Mouse (Mus musculus) gonadal fat pad, adult 2 months (tissue): ENCODE data around the gene Lag3. TPM values are rescaled to one million over a fixed set of nuclear protein-coding genes. Genes with fewer than 3 reads are reported as not detected.

ENCODE experiments used
- DNase-seq: peaks from one replicate; pipeline ENCODE4 v3.0.0-alpha.2; 2012; ENCODE audit warnings: low read depth
- polyA plus RNA-seq: library from polyadenylated mRNA; depleted of rRNA; stranded (reverse); fragments of >200 nt; gene quantifications from 2 replicates; pipeline ENCODE4 v1.2.3, GENCODE M21; 2012

Lag3 gene
- polyA plus RNA-seq, 1 experiment: 3.1 TPM

DNA sequence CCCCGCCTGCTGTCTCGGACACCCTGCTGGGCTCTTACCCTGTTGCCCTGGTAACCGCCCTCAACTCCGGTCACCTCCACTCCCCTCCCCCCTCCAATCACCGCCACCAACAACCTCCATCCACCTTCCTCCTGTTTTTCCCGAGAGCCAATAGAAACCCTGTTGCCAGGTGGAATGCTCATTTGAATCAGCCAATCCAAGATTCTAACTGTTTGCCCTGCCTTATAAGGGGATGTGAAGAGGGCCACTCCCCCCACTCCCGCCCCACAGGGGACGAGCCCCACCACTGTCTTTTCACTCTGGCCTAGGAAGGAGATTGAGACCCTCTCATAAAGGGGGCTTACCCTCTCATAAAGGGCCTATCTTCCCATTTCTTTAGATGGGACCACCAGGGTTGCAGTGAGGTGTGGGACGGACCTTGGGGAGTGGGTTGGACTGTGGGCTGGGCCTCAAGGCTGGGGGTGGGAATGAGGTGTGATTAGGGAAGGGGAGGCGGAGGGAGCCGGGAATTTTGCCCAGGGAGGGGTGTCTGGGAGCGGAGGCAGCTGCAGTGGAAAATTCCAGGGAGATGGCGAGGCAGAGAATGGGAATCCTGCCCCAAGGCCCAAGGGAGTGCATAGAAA is 8.3 kb upstream of the Lag3 start, which contains the start of gene Ptms:
TSS of gene Ptms (minus strand) at position 409 of the 623 bp plus-strand sequence.
- no peak for DNase-seq

DNA sequence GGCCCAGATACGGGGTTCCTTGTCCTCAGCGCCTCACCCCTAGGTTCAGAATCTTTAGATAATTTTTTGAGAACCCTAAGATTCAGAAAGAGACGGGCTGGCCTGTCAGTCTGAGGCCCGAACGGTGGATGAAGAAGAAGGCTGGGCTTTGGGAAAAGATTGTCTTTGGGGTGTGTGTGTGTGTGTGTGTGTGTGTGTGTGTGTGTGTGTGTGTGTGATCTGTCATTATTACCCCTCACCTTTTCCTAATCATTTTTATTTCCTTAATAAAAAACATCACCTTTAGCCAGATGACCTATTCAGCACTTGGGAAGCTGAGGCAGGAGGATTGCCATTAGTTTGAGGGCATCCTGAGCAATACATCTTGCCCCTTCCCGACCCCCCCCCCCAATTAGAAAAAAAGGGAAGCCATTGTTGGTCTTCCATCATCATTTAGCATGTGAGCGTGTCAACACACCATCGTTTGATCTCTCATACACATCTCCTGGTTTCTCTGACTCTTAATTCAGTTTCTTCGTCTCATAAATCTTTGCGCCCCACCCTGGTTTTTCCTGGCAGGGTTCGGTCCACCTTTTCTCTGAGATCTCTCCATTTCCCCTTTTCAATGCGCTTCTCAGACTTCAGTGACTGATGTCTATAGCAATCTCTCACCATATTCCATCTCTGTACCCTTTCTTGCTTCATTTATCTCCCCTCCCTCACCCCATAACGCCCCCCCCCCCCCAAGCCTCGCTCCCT is 7.6 kb upstream of the Lag3 start:
- DNase-seq: no peak

DNA sequence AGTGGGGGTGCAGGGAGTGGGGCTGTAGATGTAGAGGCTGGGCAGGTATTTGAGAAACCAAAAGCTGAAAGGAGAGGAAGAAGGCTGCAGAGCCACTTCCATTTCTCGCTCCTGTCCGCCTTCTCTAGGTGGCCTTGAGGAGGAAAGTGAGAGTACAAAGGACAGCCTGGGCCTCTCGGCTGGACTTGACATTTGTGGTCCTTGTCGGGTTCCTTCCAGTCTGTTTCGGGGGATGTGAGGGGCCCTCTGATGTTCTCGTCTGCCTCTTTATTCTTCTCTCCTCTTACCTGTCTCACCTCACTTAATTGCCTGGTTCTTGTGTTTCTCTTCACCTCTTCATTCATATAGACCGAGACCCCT is 6.8 kb upstream of the Lag3 start:
- DNase-seq: no peak

DNA sequence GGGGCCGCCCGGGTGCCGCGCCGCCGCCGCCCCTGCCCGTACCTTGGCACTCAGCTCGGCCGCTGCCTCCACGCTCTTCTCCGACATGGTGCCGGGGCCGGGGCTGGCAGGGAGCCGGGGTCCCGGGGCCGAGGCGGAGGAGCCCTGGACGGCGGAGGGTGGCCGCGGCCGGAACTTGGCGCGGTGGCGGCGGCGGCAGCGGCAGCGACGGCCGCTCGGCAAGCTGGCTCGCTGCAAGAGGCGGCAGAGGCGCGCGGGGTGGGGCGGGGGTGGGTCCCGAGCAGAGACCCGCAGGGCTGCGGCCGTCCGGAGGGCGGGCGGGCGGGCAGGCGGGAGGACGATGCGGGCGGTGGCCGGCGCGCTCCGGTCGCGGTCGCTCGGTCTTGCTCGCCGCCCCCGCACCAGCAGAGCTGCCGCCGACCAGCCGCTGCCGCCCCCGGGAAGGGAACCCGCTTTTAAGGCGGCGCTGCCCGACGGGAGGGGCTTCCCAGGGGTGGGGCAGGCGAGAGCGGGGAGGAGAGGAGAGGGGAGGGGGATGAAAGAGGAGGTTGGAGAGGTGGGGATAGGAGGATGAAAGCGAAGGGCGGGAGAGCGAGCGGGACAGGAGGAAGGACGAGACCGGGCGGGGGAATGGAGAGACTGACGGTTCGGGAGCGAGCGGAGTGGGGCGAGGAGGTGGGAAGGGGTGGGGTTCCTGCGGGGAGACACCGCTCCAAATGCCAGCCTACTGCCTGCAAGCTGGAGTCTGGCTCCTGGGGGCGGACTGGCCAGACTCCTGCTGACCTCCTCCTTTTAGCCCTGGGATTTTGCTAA is 6.2 kb upstream of the Lag3 start:
- DNase-seq: no peak

DNA sequence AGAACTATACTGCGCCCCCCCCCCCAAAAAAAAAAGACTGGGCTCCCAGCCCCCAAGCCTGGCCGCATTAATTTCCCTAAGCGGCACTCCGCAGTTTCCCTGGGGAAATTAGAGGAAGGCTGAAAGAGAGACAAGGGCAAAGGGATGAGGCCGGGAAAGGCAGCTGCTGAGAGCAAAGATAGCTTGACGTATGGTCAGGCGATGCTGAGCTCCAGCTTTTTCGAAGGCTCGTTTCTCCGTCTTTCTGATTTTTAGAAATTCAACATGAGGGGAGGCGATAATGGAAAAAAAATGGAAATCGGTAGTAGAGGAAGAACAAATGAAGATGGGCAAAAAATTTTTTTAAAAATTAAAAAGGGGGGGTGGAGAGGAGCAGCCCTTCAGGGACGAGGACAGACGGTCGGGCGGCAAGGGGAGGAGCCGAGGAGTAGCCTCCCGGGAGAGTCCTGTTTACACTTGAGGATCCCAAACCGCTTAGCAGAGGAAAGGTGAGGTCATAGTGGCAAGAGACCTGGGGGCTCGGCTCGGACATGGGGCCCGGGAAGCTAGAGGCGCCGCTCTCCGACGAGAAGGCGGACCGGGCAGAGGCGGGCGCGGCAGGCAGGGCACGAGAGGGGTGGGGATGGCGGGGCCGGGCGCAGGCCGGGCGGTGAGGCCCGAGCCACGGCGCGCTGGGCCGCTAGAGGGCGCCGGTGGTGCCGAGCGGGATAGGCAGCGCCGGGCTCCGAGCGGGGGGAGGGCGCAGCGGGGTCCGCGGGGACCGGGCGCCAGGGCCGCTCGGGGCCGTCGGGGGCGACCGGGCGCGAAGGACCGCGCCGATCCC is 5.4 kb upstream of the Lag3 start:
- no peak for DNase-seq

DNA sequence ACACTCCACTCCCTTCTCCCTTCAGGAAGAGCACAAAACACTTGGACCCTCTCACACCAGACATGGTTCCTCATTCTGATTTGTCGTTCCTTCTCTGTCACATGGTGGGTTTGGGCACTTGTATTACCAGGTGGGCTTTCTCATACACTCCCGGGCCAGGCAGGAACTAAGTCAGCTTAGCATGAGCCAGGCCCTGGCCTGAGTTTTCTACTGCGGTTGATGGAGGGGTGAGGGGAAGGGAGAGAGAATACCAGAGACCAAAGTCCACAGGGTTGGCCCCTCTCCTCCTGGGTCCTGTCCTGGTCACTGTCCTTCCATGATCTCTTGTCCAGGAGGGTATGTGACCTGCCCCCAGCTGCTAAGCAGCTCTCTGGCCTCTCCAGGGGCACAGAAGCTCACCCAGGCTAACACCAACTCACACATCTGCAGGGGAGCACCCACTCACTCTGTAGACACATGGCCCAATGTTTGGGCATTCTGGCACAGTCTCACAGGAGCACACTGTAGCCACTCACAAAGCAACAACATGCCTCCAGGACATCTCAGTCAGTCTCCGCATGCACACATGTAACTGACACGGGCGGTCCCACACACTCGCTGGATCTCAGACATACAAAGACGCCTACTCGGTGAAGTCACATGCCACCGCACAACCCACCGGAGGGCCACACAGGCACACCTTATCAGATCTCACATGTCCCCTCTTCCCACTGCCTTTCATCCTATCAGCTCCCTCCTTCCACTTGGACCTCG is 4.6 kb upstream of the Lag3 start:
- DNase-seq: no peak

DNA sequence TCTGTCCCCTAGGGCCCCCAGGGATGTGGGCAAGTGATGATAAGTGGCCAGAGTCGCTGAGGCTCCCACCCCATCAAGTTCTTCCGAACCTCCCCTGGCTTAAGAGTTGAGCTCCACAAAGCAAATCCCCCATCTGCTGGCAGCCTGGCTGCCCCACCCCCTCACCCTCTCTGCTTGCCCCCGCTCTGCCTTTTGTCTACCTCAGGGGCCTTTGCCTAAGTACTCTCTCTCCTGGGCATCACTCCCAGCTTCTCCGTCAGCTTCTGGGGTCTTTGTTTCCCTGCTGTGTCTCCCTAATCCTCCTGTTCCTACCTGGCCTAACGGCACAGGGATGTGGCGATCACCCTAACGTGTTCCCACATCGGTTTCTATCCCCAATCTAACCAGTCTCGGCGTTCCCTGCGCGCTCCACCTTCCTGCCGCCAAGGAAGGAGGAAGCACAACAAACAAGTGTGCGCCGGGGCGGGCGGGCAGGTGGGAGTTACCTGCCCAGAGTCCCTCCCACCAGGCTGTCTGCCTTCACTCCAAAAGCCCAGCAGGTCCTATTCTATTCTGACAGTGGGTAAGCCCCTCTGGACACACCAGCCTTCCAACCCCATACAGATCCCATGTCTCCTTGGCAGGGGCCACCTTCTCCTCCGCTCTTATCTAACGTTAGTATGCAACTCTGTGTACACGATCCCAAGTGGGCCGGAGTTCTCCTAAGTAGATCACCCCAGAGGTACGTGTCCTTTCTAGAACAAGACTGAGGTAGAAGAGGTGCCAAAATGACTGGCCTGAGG is 3.8 kb upstream of the Lag3 start:
- no peak for DNase-seq

DNA sequence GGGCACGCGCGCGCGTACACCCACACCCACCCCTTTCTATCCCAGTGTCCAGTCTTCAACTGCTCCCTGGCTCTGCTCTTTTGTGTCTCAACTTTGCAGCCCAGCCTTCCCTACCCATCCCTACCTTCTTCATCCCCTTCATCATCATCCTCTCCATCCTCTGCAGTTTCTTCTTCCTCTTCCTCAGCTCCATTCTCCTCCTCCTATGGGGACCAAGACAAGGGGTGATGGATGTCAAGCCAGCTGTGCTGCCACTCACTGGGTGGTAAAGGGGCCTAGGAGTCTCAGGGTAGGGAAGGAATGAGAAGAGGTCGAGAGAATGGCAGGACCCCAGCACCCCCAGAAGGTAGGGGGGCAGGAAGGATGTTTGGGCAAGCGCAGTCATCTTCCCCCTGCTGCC is 3.0 kb upstream of the Lag3 start:
- DNase-seq: no peak

DNA sequence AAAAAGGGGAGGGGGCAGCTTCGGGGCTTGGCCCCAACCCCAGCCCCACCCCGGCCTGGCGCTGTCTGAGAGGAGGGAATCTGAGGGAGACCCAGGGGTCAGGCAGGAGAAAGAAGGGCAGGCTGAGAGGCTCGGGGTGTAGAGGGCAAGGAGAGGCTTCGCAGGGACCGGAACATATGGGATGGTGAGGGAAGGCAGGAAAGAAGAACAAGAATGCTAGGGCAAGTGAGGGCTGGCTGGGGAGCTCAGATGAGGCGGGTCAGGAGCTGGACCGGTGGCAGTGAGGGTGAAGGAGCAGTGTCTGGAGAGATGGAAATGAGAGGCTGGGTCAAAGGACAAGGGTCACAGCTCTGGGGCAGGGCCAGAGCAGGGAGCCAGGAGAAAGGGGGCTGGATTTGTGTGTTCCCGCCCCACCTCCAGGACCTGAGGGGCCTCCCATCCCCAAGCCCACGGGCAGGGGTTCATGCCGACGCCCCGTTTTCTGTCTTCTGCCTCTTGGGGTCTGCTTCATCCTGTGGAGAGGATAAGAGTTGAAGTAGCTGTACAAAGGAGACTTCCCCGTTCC is 2.3 kb upstream of the Lag3 start:
- no peak for DNase-seq

DNA sequence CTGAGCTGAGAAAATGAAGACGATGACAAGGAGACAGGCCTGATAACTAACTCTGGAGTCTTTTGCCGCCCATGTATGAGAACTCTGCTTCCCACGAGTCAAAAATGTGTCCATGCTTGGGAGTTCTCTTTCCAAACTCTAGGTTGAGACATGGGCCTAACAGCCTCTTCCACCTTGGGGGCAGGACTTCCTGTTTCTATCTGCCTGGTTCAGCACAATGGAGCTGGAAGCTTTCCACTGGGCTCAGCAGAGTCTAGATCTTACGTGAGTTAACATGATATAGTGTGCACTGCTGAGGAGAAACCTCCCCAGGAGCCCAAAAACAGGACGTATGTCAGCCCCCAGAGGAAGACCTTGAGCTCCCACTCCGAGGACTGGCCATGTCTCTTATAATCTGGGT is 1.7 kb upstream of the Lag3 start:
- no peak for DNase-seq

DNA sequence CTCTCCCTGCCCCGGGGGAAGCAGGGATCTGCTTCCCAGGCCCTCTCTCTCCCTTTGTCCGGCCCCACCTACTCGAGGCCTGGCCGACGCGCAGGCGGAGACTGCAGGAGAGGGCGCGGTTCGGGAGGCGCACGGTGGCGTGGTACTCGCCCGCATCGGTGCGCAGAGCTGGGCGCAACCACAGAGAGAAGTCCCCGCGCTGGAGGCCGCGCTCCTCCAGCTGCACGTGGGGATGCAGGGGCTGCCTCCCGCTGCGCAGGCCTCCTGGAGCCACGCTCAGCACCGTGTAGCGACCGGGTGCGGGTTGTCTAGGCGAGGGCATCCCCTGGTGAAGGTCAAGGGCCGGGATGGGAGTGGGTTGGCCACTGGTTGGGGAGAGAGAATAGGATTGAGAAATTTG is 1.5 kb downstream of the Lag3 start:
- DNase-seq: no peak

DNA sequence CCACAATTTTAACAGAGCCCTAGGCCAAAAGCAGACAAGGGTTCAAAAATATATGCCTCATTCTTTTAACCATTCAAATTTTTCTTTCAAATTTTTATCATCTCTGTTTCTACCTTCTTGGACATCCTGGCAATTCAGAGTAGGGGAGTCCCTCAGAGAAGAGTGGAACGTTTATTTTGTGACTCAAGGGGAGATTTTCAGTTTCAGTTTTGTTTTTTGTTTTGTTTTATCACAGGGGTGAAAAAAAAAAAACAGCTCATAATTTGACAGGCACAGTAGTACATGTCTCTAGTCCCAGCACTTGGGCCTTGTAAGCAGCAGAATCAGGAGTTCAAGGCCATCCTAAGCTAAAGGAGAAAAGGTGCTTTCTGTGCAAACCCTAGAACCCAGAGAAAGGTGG is 3.7 kb downstream of the Lag3 start:
- DNase-seq: no peak

DNA sequence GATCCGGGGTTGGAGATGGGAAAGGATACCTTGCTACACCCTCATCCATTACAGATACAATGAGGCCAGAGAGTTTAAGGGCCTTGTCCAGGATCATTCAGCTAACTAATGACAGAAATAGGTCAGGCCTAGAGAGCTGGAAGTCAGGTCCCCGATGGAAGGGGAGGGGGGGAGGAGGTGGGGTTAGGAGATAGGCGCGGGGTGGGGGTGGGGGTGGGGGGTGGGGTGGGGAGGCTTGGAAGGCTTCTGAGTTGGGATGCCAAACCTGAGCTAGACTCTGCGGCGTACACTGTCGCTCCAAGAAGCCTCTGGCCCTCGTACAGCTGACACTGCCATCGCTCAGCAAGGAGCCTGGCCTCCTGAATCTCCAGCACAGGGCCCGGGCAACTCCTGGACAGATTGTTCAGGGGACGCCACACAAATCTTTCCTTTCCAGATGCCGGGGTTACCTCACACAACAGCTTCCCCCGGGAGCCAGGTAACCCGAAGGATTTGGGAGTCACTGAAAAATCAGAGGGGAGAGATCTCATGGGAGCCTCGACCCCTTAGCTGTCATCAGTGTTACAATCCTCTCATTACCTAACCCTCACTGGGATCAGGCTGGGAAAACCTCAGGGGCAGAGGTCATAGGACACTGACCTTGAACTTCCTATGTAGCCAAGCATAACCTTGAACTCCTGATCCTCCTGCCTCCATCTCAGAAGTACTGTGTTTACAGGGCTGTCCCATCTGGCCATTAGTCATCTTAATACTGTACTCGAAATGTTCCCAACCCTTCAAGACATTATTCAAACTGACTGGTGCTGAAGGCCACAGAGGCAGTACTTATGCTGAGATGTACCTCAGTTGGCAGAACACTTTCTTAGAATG is 6.3 kb downstream of the Lag3 start:
- DNase-seq: no peak

DNA sequence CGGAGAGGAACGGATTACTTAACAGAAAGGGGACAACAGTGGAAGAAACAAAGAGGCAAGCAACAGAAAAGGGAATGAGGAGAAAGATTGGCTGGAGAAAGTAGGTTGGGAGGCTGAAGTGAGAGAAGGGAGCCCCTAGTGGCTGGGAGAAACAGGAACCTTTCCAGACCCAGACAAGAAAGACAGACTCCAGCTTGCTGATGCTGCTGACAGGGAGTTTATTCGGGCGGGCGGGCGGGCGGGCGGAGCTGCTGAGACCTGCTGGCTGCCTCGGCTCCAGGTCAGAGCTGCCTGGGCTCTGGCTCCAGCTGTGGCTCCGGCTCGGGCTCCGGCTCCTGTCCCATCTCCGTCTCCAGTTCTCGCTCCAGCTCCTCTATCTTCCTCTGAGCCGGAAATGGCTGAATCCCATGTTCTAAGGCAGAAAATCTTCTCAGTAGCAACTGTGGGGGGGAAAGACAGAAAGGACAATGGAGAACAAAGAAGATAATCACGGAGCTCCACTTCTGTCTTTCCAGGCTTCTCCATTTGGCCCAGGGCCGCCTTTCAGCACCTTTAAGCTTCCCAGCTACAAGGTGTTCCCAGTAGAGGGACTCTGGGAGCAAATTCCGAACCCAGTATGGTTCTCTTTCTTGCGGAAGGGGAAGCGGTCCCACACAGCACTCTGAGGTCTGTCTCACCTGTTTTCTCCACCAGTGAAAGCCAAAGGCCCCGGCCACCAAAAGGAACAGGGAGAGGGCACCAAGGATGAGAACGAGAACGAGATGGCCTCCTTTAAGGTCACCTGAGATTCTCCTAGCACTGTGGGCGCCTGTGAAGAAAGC is 7.1 kb downstream of the Lag3 start:
- DNase-seq: no peak

DNA sequence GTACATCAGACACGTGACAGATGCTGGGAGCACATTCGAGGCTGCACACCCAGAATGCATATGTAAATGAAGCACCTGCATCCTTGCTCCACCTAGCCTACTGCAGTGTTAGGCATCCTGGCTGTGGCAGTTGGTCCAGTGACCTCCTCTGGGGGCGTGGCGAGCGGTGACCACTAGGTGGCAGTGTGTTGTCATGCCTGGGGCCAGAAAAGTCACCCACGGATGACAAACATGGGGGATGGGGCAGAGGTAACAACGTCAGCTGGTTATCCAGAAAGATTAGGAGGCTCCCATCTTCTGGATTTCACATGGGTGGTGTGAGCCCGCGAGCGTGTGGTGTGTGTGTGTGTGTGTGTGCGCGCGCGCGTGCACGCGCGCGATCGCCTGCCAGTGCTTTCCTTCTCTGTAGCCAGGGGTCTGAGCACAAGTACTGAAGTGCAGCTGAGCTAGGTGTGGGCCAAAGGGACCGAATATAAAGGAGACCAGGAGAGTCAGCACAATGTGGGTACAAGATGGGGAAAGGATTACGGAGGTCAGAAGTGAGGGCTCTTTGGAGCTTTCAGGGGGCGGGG is 7.8 kb downstream of the Lag3 start:
- no peak for DNase-seq

DNA sequence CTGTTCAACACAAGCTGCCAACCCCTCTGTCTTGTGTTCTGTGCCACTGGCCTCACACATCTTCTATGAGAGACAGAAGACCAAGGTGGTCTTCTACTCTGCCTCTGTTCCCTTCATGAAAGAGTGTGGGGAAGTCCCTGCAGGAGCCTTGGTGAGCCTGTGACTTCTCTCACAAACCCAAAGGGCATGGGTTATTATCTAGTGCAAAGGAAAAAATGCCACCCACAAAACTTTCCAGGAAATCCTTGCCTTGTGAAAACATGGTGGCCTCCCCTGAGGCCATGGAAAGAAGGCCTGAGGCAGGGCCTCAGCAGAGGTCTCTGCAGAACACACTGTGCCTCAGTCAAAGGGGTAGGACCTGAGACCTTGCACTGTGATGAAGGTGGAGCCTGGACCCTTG is 9.7 kb downstream of the Lag3 start:
- no peak for DNase-seq

DNA sequence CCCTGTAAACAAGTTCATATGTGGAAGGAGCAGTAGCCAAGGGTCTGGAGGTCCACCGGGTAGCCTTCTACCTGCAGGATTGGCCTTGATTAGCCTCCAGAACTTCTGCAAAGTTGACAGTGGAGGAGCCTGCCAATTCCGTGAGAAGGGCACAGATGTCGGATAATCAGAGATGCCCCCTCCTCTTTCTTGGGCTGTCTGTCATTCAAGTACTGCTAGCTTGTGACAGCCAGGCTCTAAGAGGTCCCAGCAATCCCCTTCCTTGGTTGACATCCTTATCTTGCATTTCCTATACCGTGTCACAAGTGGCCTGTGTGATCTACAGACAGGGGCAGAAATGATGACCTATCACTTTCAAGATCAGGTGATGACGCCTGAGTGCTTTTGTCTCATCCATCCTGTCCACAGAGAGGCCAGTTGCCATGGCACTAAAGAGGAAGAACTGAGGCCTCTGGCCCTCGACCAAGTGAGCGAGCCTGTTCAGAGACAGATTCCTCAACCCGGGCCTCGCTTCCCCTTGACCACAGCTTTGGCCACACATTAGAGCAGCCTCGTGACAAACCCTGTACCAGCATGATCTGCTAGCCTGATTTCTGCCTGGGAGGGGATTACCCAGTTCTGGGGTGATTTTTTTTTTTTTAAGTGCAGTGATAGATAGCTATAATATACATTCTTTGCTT is 10.6 kb downstream of the Lag3 start:
- no peak for DNase-seq
